Mouse (Mus musculus): ENCODE measurements around the gene Pyurf.

Gene Pyurf

DNA sequence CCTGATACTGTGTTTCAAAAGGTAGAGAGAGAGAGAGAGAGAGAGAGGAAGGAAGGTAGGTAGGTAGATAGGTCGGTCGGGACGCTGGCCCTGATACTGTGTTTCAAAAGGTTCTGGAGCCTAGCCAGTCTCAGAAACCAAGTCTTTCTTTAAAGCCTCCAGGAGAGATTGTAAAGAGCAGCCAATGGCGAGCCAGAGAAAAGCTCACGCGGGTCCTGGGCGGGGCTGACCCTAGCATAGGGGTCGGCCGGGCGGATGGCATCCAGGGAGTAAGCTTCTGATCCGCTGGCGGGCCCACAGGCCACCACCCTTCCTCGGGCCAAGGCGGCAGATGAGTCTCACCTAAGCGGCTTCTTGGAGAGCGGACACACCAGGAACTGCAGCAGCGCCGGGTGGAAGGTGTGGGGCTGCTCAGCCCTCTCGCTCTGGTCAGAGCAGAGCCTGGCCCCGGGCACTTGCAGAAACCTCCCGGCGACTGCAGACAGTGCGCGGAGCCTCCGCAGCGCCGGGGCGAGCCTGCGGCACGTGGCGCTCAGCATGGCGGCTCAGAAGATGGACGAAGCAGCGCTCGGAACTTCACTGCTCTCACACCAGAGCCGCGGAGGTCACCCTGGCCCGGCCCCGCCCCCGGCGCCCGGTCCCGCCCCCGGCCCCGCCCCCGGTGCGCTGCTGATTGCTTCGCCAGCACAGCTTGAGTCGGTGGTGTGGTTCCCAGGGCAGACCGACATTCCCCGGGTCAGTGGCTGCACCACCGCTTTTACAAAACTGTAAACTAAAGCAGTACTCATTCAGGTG, at the start of gene Pyurf:
Gene Pyurf, minus strand, starts transcription at position 612 of the 795 bp plus-strand sequence.
- DNase-seq (ENCODE audit: low spot score in 2 of 2): peak; percentile 80 to 81

DNA sequence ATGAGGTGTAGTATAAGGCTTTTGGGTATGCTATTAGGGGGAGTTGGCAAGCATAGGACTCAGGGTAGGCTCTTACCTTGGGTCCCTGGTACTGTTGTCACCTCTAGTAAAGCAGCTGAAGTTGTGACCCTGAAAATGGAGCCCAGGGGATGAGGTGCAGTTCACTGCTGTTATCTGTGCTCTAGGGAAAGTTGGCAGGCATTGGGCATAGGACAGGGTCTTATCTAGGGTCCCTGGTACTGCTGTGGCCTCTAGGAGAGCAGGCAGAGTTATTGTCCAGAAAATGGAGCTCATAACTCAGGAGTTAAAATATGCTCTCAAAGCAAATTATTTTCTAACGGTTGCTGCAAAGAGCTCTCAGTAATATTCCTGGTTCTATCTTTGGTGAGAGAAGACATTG, 29.5 kb upstream of the Pyurf start:
- no peak for DNase-seq (ENCODE audit: low spot score in 2 of 2)

GRCm38 (mm10) chr6:57711726-57712125, 19.8 kb upstream of the Pyurf start:
- no peak for DNase-seq (ENCODE audit: low spot score in 2 of 2)

GRCm38 (mm10) chr6:57706721-57707120, 14.8 kb upstream of the Pyurf start:
- no peak for DNase-seq (ENCODE audit: low spot score in 2 of 2)

- no peak for DNase-seq (ENCODE audit: low spot score in 2 of 2)
These were observed 11.8 kb upstream of the Pyurf start for GRCm38 (mm10) chr6:57703703-57704102.

- DNase-seq (ENCODE audit: low spot score in 2 of 2): peak; percentile 93 to 94
These were observed 11.0 kb upstream of the Pyurf start for GRCm38 (mm10) chr6:57702743-57703499.

- DNase-seq (ENCODE audit: low spot score in 2 of 2): peak; percentile 29 to 50
These were observed 10.5 kb upstream of the Pyurf start, which contains the start of gene Lancl2 for GRCm38 (mm10) chr6:57702376-57702742. TSS of gene Lancl2 (plus strand) at chr6:57702540.

- no peak for DNase-seq (ENCODE audit: low spot score in 2 of 2)
These were observed 9.8 kb upstream of the Pyurf start for GRCm38 (mm10) chr6:57701686-57702085.

DNA sequence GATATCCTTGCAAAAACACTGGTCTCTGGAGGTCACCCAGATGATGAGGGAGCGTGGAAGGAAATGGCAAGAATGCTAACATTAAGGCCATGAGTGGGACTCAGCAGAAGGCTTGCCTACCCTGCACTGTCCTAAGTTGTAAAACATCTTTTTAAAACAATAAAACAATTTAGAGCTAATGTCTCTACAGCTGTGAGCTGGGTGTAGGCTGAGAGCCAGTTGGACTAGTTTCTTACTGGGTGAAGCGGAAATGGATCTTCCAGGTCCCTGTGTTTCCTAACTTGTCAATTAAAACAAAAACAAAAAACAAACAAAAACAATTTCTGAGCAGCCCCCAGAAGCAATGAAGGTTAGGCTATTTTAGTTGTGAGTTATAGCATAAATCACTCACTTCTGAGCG, 1.2 kb upstream of the Pyurf start:
- DNase-seq (ENCODE audit: low spot score in 2 of 2): no peak

- no peak for DNase-seq (ENCODE audit: low spot score in 2 of 2)
These were observed 7.7 kb downstream of the Pyurf start for GRCm38 (mm10) chr6:57684156-57684555.

DNA sequence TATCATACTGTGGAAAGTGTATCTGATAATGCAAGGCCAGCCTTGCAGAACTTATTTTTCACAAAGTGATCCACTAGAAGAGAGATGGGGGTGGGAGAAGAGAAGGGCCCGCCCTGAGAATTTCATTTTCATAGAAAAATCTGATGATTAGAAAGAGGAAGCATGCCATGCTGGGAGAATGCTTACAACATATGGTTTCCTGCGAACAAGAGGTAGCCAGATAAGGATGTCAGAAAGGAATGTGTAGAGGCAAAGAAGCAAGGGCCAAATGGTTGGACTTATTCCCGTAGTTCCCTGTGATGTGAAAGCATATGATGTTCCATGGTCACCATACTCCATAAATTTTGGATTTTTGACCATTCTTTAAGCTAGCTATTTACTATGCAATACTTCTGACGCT, 30.6 kb downstream of the Pyurf start:
- DNase-seq (ENCODE audit: low spot score in 2 of 2): no peak

- DNase-seq (ENCODE audit: low spot score in 2 of 2): no peak
These were observed 44.6 kb downstream of the Pyurf start for GRCm38 (mm10) chr6:57647256-57647655.

DNA sequence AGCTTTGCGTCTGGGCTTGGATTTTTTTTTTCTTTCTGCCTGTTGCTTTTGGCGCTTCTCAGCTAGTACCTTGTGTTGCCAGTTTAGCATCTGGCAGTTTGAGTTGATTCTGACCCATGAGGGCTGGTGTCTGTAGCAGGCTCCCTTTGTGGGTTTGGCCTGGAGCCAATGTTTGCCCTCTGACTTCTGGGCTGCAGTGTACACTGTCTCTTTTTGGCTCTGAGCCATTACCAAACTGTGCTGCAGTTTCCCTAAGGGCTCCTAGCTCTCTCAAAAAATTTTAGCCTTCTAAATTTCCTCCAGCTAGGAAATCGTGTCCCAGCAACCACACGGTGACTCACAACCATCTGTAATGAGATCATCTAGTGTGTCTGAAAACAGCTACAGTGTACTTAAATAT, 50.1 kb downstream of the Pyurf start:
- peak; percentile 10 to 40 for DNase-seq (ENCODE audit: low spot score in 2 of 2)

- no peak for DNase-seq (ENCODE audit: low spot score in 2 of 2)
These were observed 52.3 kb downstream of the Pyurf start for GRCm38 (mm10) chr6:57639531-57639930.
